Mouse (Mus musculus): Measurements from ENCODE around the gene Zfyve27.

Gene Zfyve27

DNA sequence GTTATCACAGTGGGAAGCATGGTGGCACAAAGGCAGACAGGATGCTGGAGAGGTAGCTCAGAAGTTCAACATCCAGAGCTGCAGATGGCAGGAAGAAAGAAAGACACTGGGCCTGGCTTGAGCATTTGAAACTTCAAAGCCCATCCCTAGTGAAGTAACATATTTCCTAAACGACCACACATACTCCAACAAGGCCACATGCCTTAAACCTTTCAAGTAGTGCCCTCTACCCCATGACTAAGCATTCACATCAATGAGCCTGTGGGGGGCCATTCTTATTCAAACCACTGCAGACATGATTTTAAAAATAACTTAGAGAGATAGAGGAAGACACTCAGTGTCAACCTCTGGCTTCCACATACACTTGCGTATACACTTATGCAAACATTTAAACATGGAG is 21.0 kb upstream of the Zfyve27 start:
- DNase-seq (ENCODE audit: low spot score) = no peak

DNA sequence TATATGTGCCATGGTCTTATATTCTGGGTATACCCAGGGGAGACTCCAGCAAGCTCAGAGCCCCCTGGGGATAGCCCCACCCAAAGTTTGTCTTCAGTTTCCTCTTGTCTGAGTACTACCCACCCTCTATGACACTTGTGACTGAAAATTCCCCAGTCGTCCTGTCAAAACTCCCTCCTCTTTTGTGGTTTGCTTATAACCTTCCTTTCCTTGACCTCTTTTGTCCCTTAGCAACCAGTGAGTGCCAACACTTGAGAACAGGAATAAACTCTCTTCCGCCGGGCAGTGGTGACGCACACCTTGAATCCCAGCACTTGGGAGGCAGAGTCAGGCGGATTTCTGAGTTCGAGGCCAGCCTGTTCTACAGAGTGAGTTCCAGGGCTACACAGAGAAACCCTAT is 19.7 kb upstream of the Zfyve27 start:
- no peak for DNase-seq (ENCODE audit: low spot score)

DNA sequence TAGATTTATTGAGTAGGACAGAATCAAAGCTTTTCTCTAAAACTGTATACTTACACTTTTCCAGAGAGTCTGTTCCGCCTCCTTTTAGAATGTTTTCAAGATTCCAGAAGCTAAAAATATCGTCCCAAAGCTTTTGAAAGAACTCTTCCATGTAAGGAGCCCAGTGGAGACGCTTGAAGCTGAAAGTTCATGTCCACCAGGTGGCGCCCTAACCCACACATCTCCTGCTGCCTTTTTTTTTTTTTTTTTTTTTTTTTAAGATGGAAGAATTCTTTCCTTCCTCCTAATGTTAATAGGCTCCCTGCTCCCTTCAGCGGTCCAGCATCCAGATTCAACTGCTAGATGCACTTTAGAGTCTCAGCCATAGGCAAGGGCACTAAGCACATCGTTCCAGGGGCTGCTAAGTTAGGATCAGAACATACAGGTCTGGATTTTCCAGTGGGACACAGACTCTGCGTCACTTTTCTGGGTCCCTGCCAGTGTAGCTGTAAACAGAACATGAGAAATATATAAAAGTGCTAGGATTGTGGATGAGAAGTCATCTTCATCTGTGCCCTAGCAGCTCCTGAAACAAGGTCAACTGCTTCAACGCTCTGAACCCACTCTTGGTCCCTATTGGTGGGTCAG is 19.1 kb upstream of the Zfyve27 start:
- peak; percentile 81 for DNase-seq (ENCODE audit: low spot score)

DNA sequence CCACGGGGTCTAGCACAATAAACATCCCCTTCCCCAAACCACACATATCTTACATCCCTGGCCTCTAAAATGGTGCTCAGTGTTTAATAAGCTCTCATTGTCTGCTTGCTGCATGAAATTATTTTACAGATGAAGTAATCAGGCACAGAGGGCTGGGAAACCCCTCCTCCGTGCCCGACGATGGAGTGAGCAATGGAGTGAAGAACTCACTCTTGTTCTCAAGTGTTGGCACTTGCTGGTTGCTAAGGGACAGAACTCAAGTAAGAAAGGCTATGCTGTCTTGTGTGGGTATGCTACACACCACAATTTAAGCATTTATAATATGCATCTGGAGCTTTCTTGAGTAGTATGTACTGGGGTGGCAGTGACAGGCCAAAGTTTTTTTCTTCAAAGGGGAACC is 18.5 kb upstream of the Zfyve27 start:
- no peak for DNase-seq (ENCODE audit: low spot score)

DNA sequence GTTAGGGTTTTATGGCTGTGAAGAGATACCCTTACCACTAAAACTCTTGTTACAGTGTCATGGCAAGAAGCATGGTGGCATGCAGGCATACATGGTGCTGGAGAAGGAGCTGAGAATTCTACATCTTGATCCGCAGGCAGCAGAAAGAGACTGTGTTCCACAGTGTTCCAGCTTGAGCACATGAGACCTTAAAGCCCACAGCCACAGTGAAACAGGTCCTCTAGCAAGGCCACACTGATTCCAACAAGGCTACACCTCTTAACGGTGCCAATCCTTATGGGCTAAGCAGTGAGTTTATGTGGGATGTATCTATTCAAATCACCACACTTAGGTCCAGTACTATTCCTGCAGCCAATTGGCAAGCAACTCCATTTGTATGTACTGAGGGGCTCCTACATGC is 18.0 kb upstream of the Zfyve27 start:
- no peak for DNase-seq (ENCODE audit: low spot score)

DNA sequence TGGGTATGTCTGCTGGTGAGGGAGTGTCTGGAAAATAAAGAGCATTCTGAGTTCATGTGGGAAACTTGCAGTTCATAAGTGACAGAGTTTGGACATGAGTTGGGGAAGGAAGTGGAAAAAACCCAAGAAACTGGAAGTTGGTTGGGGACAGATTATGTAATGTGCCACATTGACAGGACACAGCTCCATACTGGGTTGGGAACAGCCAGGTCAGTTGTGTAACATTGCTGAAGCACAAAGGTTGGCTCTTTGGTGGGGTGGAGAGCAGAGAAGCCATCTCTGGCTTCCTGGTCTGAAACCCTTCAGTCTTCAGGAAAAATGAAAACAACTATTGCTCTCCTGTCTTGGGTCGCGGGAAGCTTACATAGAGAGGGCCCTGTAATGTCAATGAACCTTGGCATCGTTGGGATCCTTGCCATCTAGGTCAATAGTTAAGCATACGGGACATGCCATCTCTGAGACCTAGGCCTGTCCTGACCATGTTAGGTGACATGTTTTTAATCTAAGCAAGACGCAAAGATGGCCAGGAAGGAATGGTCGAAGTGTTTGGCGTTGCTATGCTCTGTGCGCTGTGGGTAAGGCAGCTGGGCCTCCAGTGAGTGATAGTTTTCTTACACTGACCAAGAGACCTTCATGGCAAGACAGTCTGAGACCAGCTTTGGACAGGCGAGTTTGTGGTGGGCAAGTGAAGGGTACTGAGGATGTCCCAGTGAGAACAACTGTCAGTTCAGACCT is 17.3 kb upstream of the Zfyve27 start:
- no peak for DNase-seq (ENCODE audit: low spot score)

DNA sequence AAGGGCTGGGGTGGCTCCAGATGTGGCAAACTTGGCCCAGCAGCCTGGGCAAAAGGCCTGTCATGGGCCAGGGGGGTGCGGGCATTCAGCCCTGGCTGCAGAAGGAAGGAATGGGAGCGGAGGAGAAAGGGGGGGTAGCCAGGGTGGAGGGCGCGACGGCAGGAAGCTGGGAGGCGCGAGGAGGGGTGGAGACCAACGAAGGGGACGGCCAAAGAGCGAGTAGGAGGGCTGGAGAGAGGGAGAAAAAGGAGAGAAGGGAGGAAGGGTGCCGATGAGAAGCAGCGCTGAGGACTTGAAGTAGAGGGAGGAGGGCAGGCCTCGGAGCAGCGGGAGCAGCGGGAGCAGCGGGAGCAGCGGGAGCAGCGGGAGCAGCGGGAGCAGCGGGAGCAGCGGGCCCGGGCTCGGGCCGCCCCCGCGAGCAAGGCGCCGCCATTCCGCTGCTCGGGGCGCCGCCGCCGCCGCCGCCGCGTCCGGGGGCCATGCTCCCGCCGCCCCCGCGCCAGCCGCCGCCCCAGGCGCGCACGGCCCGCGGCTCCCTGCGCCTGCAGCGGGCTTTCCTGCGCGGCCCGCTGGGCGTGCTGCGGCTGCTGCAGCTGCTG is 16.5 kb upstream of the Zfyve27 start, which contains the start of gene Marveld1:
Gene Marveld1 (plus strand): TSS at position 231 of the 599 bp plus-strand sequence.
- peak; percentile 73 for DNase-seq (ENCODE audit: low spot score)

DNA sequence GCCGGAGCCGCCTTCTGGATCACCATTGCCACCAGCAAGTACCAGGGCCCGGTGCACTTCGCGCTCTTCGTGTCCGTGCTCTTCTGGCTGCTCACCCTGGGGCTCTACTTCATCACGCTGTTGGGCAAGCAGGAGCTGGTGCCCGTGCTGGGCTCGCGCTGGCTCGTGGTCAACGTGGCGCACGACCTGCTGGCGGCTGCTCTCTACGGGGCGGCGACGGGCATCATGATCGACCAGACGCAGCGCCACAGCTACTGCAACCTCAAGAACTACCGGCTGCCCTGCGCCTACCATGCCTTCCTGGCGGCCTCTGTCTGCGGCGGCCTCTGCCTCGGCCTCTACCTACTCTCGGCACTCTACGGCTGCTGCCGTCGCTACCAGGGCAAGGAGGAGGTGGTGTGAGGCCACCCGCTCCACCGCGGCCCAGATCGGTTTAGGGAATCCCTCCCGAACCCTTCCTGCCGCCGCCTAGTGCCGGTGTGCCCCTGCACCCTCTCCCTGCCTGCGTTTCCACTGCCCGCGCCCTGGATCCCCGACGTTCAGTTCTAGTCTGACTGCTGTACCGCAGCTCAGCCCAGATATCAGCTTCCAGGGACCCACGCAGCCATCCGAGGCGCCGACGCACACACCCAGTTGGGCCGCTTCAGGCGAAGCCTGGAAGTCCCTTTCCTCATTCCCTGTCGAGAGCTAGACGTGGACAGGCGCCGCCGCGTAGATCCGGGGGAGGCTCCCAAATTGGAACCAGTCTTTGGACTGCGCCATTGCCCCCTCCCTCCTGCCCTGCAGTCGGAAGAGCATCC is 15.8 kb upstream of the Zfyve27 start:
- DNase-seq (ENCODE audit: low spot score) = peak; percentile 45

DNA sequence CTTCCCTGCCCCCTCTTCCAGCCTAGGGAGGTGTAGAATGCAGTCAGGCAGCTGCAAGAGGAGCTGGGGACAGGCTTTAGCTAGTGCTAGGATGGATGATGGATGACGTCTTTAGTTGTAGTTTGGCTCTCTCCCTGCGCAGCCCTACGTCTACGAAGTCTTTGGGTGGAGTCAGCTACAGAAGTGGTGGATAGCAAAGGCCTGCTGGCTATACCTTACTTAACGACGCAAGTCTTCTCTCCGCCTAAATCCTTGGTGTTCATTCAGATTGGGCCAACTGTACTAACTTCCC is 15.2 kb upstream of the Zfyve27 start:
- no peak for DNase-seq (ENCODE audit: low spot score)

DNA sequence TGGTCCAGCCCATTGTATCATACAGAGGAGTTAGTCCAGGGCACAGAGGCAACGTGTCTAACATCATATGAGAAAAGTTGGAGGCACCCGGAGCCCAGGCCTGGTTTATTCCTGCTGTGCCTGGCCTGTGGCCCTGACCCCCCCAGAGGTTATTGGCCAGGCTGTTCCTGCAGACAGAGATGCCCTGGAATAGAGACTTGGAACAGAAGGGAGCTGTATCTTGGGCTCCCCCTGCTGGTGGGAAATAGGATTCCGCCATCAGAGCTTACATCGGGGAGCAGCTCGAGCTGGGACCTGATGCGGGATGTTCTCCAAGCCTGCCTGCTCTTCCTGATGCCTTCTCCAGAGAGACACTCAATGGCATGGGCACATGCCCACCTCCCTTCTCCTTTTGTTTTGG is 11.8 kb upstream of the Zfyve27 start:
- peak; percentile 82 for DNase-seq (ENCODE audit: low spot score)

DNA sequence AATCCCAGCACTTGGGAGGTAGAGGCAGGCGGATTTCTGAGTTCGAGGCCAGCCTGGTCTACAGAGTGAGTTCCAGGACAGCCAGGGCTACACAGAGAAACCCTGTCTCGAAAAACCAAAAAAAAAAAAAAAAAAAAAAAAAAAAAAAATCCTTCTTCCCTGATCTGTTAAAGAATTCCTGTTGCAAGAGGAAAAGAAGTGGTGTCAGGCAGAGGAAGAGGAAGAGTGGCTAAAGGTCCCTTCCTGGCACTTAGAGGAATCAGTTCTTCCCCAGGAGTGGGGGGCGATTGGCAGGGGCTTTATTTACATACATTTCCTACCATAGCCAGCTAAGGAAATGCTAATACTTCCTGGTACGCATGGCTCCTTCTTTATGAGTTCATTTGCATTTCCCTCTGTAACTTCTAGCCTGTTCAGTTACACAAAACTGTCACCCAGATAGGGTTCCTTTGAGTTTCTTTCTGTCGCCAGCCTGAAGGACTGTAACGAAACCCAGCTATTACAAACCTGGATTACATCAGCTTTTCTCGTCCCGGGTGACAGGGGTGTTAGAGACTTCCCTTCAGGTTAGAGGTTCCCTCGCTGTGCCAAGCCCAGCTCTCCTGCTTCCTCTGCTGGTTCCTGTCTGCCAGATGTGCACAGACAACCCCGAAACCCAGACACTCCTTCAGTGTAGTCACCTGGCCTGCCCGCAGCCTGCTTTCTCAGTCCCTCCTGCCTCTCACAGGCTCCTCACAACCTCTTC is 6.1 kb upstream of the Zfyve27 start:
- DNase-seq (ENCODE audit: low spot score) = no peak

DNA sequence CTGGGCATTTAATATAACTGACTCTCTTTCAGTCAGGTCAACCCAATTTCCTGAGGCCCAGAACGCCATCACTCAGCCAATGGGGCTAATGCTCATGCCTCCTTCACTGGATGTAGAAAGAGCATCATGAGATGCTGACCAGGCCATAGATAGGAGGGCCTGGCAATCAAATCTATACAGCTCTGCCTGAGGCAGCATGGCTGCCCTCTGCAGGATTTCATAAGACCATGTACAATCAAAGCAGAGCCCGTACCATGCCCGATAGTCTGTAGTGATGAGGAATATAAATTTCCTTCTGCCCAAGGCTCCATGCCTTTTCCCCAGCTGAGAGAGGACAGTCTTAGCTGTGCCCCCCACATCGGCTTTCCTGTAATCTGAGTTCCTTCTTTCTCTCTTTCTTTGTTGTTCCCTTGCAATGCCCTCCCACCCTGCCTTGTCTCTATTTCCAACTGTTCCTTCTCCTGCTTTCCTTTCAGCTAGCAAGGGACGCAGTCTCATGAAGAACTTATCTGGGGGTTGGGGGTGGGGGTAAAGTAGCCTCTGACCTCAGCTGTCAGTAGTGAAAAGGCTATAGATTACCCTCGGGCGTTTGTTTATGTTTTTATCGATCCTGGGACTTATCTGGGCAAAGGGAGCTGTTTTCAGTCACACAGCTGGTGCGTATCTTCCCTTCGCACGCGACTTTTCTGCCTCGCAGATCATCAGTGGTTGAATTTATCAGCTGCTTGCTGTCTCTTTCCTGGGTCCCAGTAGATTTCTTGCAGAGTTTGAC is 5.3 kb upstream of the Zfyve27 start:
- DNase-seq (ENCODE audit: low spot score) = no peak

DNA sequence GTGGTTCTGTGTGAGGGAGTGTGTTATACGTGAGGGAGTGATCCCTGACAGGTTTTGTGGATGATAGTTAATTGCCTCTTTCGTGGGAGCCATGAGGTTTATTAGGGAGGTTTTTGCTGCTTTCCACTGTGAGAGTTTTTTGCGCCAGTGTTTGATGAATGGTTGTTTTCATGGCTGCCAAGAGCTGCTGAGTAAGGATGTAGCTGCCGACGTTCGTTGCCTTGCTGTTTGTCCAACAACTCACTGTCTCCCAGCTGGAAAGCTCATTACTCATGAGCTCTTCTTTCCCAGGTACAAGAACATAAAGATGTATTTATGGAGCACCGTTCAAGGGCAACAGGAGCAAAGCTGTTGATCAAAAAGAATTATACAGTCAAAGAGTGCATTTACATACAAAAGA is 437 bp downstream of the Zfyve27 start:
- no peak for DNase-seq (ENCODE audit: low spot score)

DNA sequence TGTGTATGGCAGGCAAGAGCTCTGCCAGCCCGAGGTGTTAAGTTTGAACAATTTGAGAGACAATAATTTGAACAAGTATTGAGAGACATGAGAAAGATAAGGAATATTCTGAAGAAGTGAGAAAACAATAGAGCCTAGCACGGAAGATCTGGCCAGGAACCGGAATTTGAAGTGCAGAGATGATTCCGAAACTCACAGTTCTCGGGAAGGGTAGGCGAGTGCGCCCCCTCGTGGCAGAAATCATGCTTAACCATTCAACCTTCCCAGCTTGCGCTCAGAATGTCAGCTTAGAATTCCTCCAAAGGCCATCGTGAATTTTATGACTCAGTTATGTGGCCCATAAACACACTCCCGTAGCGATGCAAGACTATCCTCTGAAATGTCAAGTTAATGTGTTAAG is 2.4 kb downstream of the Zfyve27 start:
- DNase-seq (ENCODE audit: low spot score) = peak; percentile 73

DNA sequence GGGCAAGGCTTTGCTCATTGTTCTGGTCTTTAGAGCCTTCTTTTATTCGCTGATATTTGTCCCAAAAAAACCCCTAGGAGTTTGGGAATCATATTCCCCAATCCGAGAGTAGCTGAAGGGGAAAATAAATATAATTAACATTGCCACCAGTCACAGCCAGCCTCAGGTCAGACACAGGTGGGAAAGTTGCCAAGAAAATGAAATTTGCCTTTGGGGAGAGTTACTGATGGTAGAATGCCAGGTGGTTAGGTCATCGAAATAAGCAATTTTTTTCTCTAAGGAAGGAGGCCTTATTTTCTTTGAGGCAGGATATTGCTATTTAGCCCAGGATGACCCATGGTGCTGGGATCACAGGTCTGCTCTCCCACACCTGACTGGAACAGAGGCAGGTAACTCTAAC is 3.0 kb downstream of the Zfyve27 start:
- DNase-seq (ENCODE audit: low spot score) = no peak

DNA sequence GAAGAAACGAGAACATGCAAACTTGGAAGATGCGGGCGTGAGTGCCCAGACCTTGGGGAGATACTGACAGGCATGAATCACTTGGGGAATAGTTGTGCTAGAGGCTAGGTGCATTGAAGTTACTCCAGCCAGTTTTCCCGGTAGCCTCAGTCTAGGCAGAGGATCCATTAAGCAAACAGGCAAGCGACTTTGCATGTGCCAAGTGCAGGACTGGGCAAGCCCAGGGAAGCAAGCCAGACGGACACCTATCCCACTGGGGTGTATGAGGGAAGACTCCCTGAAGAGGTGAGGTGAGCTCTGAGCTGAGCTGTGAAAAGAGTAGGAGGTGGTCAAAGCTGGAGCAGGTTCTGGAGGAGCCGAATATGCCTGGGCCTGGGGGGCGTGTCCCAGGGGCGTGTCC is 3.7 kb downstream of the Zfyve27 start:
- DNase-seq (ENCODE audit: low spot score) = no peak

DNA sequence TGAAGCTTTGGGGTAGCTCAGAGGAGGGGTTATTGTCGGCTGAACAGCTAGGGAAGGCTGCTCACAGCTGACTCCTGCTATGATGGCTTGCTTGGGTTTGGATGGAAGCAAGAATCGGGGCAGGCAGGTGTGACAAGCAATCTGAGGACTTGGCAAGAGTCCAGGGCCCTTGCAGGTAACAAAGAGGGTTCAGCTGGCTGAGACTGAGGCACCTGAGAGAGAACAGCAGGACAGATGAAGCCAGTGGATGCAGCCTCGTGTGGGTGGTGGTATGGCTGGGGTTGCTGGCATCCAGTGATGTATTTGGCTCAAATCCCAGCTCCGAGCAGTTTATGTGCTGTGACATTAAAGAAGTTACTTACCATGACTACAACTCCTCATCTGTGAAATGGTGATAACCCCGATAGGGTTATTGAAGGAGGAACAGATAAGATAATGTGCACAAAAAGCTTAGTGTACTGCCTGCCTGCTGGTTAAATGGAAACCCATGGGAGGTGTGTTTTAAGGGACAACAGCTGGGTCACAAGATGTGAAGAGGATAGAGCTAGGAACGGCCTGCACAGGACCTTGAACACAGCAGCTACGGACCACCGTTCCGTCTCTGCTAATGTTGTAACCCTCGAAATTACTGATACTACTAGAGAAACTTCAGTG is 5.7 kb downstream of the Zfyve27 start:
- peak; percentile 59 for DNase-seq (ENCODE audit: low spot score)

DNA sequence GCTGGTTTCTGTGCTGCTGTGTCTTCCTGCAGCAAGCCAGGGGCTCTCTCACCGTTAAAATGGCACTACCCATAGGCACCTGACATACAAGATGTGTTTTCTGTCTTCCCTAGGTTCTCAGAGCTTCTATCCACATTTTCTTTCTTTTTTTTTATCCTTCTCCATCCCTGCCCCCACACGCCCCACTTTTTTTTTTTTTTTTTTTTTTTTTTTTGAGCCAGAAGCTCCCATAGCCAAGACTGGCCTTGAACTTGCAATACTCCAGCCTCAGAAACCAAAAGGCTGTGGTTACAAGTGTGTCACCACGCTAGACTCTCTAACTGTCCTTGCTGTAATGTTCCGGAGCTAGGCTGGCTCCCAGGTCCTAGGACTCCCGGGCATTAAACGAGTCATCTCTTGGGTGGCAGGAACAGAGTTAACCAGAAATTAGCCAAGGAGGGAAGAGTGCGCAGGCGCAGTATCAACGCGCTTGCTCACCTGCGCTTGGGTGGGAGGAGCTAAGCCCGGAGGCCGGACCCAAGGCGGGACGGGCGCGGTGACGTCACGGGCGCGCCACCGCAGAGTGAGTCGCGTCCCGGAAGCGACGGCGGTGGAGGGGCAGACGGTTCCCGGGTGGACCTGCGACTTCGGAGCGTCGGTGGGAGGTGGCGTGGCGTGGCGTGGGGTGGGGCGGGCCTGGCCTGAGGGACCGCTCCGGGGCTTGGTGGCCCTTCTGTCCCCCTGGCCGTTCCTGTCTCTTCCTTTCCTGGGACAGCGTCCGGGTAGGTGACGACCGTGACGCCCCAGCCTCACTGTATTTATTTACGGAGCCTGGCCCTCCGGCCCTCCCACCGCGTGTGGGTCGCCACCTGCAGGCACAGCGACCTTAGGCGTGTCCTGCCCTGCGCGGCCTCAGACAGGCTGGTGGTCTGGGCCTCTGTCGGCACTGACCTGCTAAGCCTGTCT is 6.5 kb downstream of the Zfyve27 start:
- peak; percentile 93 for DNase-seq (ENCODE audit: low spot score)

DNA sequence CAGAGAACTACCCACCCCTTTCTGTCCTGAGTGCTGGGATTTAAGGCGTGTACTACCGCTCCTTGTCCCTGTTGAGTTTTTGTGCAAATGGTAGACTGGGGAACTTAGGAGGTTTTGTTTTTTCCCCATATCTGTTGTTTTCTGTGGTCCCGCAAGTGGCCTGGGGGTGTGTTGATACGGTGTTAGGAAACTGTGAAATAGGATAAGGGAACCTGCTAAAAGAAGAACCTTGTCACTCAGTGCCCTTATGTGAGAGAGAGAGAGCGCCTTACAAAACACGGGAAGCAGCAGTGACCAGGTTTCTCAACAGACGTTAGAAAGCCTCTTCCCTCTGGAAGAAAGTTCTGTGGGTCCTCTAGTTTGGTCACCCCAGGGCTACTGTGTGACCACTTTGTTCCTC is 13.1 kb downstream of the Zfyve27 start:
- DNase-seq (ENCODE audit: low spot score) = no peak

DNA sequence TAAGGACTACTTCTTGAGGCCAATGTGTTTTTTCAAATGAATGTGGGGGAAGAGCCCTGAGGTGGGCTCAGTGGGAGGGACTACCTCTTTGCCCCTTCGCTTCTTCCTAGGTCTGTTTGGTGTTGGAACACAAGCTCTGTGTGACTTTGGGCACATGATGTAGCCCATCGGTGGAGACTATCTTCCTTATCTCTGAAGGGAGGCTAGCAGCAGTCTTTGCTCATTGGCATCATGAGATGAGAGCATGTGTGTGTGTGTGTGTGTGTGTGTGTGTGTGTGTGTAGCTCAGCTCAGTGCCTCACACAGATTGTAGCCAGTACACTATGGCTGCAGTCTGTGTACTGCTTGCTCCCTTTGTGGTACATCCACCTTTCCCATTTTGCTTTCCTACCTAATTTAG is 13.7 kb downstream of the Zfyve27 start:
- DNase-seq (ENCODE audit: low spot score) = no peak
